Mouse (Mus musculus): Measurements from ENCODE around the gene Kmt2d. TPM values are rescaled to one million over a fixed set of nuclear protein-coding genes. Genes with fewer than 3 reads are reported as not detected.
"Not testable (repeated sequence)": the region's sequence is repeated elsewhere in the genome, so short reads cannot be mapped to it uniquely, and the experiment has no call there.

Kmt2d gene
- polyA plus RNA-seq, 1 experiment from 2014 or later = 8.9 TPM

DNA sequence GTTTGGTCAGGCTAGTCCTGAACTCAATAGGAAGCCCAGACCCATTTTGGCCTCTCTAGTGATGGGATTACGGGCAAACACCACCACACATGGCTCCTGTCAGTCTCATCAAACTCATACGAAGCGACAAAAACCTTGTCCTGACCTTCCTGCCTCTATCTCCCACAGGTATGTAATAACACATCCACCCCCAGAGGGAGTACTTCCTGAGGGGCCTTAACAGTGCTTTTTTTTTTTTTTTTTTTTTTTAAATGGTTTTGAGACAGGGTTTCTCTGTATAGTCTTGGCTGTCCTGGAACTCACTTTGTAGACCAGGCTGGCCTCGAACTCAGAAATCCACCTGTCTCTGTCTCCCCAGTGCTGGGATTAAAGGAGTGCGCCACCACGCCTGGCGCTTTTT, 52.8 kb downstream of the Kmt2d start:
- WGBS = 92% methylated on average over 7 of the region's 7 CpGs
- H3K27ac ChIP-seq (replicated peaks) = no peak overlapping the region
- peaks cover 89% of the 10 kb centered on the region for H3K36me3 ChIP-seq

GRCm38 (mm10) chr15:98812741-98813424, 58.1 kb downstream of the Kmt2d start:
- WGBS = 84% methylated on average over 20 of the region's 20 CpGs
- Histone ChIP-seq H3K4me3 (no peak overlapping the region), H3K9ac (no peak overlapping the region), H3K27ac (replicated peaks) (no peak overlapping the region), H3K9me3 (no peaks in the 10 kb centered on the region), H3K36me3 (peaks cover 70% of the 10 kb centered on the region), H3K27me3 (replicated peaks) (peaks cover 30% of the 10 kb centered on the region), H3K4me1 (peaks cover 22% of the 10 kb centered on the region), H3K4me2 (no peak overlapping the region)
- ATAC-seq (ENCODE audit: extremely low read depth, insufficient number of reproducible peaks, low FRiP score, low TSS enrichment) = no peak

More for the DNA sequence above, 52.8 kb downstream of the Kmt2d start:
- Histone ChIP-seq H3K27me3 (replicated peaks) (no peaks in the 10 kb centered on the region), H3K4me1 (peaks cover 15% of the 10 kb centered on the region), H3K9me3 (no peaks in the 10 kb centered on the region), H3K4me2 (no peak overlapping the region), H3K4me3 (no peak overlapping the region), H3K9ac (no peak overlapping the region)
- ATAC-seq (ENCODE audit: extremely low read depth, insufficient number of reproducible peaks, low FRiP score, low TSS enrichment) = no peak

DNA sequence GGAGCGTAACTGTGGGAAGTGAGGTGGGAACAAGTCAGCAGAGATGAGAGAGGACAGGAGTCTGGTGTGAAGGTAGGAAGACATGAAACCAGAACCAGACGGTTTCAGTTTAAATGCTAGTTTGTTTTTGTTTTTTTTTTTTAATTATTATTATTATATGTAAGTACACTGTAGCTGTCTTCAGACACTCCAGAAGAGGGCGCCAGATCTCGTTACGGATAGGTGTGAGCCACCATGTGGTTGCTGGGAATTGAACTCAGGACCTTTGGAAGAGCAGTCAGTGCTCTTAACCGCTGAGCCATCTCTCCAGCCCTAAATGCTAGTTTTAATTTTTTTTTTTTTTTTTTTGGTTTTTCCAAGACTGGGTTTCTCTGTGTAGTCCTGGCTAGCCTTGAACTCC, 60.8 kb downstream of the Kmt2d start:
- H3K9me3 ChIP-seq; H3K27ac ChIP-seq (replicated peaks); H3K4me2 ChIP-seq; H3K4me3 ChIP-seq; H3K9ac ChIP-seq; ATAC-seq (ENCODE audit: extremely low read depth, insufficient number of reproducible peaks, low FRiP score, low TSS enrichment): not testable (repeated sequence)
- Histone ChIP-seq H3K27me3 (replicated peaks) (peaks cover 57% of the 10 kb centered on the region), H3K4me1 (peaks cover 46% of the 10 kb centered on the region), H3K36me3 (peaks cover 46% of the 10 kb centered on the region)
- 65% methylated on average over 6 of the region's 6 CpGs for WGBS

- WGBS = 33% methylated on average over 3 of the region's 3 CpGs
- peak within 1 kb of the TSS; percentile 57 for H3K4me3 ChIP-seq
- H3K4me1 ChIP-seq = peaks cover 51% of the 10 kb centered on the region
- no peaks in the 10 kb centered on the region for H3K9me3 ChIP-seq
- H3K9ac ChIP-seq = peak within 1 kb of the TSS; percentile 76
- H3K36me3 ChIP-seq = peaks cover 39% of the 10 kb centered on the region
- peaks cover 65% of the 10 kb centered on the region for H3K27me3 ChIP-seq (replicated peaks)
- no peak for ATAC-seq (ENCODE audit: extremely low read depth, insufficient number of reproducible peaks, low FRiP score, low TSS enrichment)
- peak within 1 kb of the TSS; percentile 77 for H3K4me2 ChIP-seq
- H3K27ac ChIP-seq (replicated peaks) = no peak within 1 kb of the TSS
These were observed 61.6 kb downstream of the Kmt2d start, which contains the start of gene Ddn for GRCm38 (mm10) chr15:98809390-98809789. Ddn (minus strand) TSS chr15:98809490.

DNA sequence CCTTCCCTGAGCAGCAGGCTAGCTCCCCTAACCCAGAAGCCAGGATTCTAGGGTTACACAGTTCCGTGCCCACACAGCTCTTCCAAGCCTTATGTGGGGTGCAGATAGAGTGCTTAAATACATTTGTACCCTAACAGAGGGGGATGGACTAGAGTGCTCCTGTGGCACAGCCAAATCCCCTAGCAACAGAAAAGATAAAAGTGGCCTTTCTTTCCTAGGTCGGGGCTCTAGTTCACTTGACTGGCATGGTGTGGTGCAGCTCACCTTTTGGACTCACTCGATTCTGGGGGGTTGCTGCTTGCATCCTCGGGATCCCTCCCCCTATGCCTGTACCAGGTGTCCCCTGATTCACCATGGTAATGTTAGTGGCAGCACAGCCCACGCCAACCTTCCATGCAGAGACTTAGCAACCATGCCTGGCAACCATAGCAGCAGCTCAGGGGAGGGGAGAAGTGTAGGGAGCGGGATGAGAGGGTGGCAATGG, 62.3 kb downstream of the Kmt2d start:
- Histone ChIP-seq H3K27ac (replicated peaks) (no peak overlapping the region), H3K4me3 (peak overlapping the region; percentile 57), H3K4me1 (peaks cover 57% of the 10 kb centered on the region), H3K9me3 (no peaks in the 10 kb centered on the region), H3K4me2 (peak overlapping the region; percentile 77), H3K27me3 (replicated peaks) (peaks cover 72% of the 10 kb centered on the region), H3K36me3 (peaks cover 32% of the 10 kb centered on the region), H3K9ac (peak overlapping the region; percentile 76)
- WGBS = 17% methylated on average over 6 of the region's 6 CpGs
- ATAC-seq (ENCODE audit: extremely low read depth, insufficient number of reproducible peaks, low FRiP score, low TSS enrichment) = no peak

- H3K27ac ChIP-seq (replicated peaks) = no peak overlapping the region
- ATAC-seq (ENCODE audit: extremely low read depth, insufficient number of reproducible peaks, low FRiP score, low TSS enrichment) = no peak
These were observed 62.9 kb downstream of the Kmt2d start for GRCm38 (mm10) chr15:98807895-98808650.

GRCm38 (mm10) chr15:98806809-98807770, 63.9 kb downstream of the Kmt2d start:
- WGBS = 1% methylated on average over 58 of the region's 58 CpGs
- no peaks in the 10 kb centered on the region for H3K9me3 ChIP-seq
- H3K4me1 ChIP-seq = peaks cover 66% of the 10 kb centered on the region
- peak overlapping the region; percentile 57 for H3K4me3 ChIP-seq
- no peak overlapping the region for H3K27ac ChIP-seq (replicated peaks)
- peaks cover 88% of the 10 kb centered on the region for H3K27me3 ChIP-seq (replicated peaks)
- H3K4me2 ChIP-seq = peak overlapping the region; percentile 77
- H3K9ac ChIP-seq = peak overlapping the region; percentile 76
- no peak for ATAC-seq (ENCODE audit: extremely low read depth, insufficient number of reproducible peaks, low FRiP score, low TSS enrichment)
- peaks cover 17% of the 10 kb centered on the region for H3K36me3 ChIP-seq

More at GRCm38 (mm10) chr15:98807895-98808650, 62.9 kb downstream of the Kmt2d start:
- Histone ChIP-seq H3K36me3 (peaks cover 26% of the 10 kb centered on the region), H3K27me3 (replicated peaks) (peaks cover 78% of the 10 kb centered on the region), H3K4me1 (peaks cover 63% of the 10 kb centered on the region), H3K4me2 (peak overlapping the region; percentile 77), H3K9me3 (no peaks in the 10 kb centered on the region), H3K9ac (peak overlapping the region; percentile 76), H3K4me3 (peak overlapping the region; percentile 57)
- WGBS = under 1% methylated on average over 22 of the region's 34 CpGs

GRCm38 (mm10) chr15:98806071-98806808, 64.8 kb downstream of the Kmt2d start:
- H3K9me3 ChIP-seq = no peaks in the 10 kb centered on the region
- peaks cover 96% of the 10 kb centered on the region for H3K27me3 ChIP-seq (replicated peaks)
- peak overlapping the region; percentile 77 for H3K4me2 ChIP-seq
- H3K4me3 ChIP-seq = peak overlapping the region; percentile 57
- H3K27ac ChIP-seq (replicated peaks) = no peak overlapping the region
- peaks cover 66% of the 10 kb centered on the region for H3K4me1 ChIP-seq
- peaks cover 9% of the 10 kb centered on the region for H3K36me3 ChIP-seq
- H3K9ac ChIP-seq = no peak overlapping the region
- WGBS = 9% methylated on average over 30 of the region's 30 CpGs
- ATAC-seq (ENCODE audit: extremely low read depth, insufficient number of reproducible peaks, low FRiP score, low TSS enrichment) = no peak

GRCm38 (mm10) chr15:98805324-98806040, 65.5 kb downstream of the Kmt2d start:
- Histone ChIP-seq H3K36me3 (0 out of 2 replicates have a peak, but pooled peaks cover 1% of the 10 kb centered on the region), H3K9ac (peak overlapping the region; percentile 76), H3K27me3 (replicated peaks) (peaks cover 100% of the 10 kb centered on the region), H3K9me3 (no peaks in the 10 kb centered on the region), H3K4me3 (peak overlapping the region; percentile 57), H3K27ac (replicated peaks) (no peak overlapping the region), H3K4me2 (peak overlapping the region; percentile 77), H3K4me1 (peaks cover 66% of the 10 kb centered on the region)
- WGBS = 1% methylated on average over 64 of the region's 64 CpGs
- no peak for ATAC-seq (ENCODE audit: extremely low read depth, insufficient number of reproducible peaks, low FRiP score, low TSS enrichment)

GRCm38 (mm10) chr15:98804054-98804453, 67.0 kb downstream of the Kmt2d start:
- under 1% methylated on average over 32 of the region's 32 CpGs for WGBS

More at GRCm38 (mm10) chr15:98804054-98804453, 67.0 kb downstream of the Kmt2d start:
- Histone ChIP-seq H3K36me3 (no peaks in the 10 kb centered on the region), H3K27ac (replicated peaks) (no peak overlapping the region), H3K27me3 (replicated peaks) (peaks cover 100% of the 10 kb centered on the region), H3K4me1 (peaks cover 56% of the 10 kb centered on the region), H3K4me2 (peak overlapping the region; percentile 64), H3K9me3 (no peaks in the 10 kb centered on the region), H3K9ac (peak overlapping the region; percentile 42), H3K4me3 (peak overlapping the region; percentile 34)
- ATAC-seq (ENCODE audit: extremely low read depth, insufficient number of reproducible peaks, low FRiP score, low TSS enrichment) = no peak

Data from heart, embryonic 13.5 days (tissue).